Mouse (Mus musculus): ENCODE measurements at regions not wholly inside any gene's neighbourhood (a gene's known extent, or its start where the extent isn't known, plus 50 kb on each side); places are given as distances from the start of the nearest gene placed in this dataset.

GRCm38 (mm10) chr12:80017376-80017929 is 95.4 kb downstream of the Zfp36l1 start:
- DNase-seq (ENCODE audit: low spot score): no peak

- no peak for DNase-seq (ENCODE audit: low spot score)
These were observed 96.9 kb downstream of the Zfp36l1 start for GRCm38 (mm10) chr12:80015938-80016337.

- DNase-seq (ENCODE audit: low spot score): no peak
These were observed 98.2 kb downstream of the Zfp36l1 start for GRCm38 (mm10) chr12:80014598-80014983.

GRCm38 (mm10) chr12:80013904-80014597 is 98.8 kb downstream of the Zfp36l1 start:
- no peak for DNase-seq (ENCODE audit: low spot score)

GRCm38 (mm10) chr12:80013577-80013903 is 99.3 kb downstream of the Zfp36l1 start:
- DNase-seq (ENCODE audit: low spot score): no peak

GRCm38 (mm10) chr12:80011916-80012315 is 100.9 kb downstream of the Zfp36l1 start:
- DNase-seq (ENCODE audit: low spot score): no peak

- no peak for DNase-seq (ENCODE audit: low spot score)
These were observed 101.9 kb downstream of the Zfp36l1 start for GRCm38 (mm10) chr12:80010947-80011346.

- no peak for DNase-seq (ENCODE audit: low spot score)
These were observed 102.6 kb downstream of the Zfp36l1 start for GRCm38 (mm10) chr12:80010220-80010619.

GRCm38 (mm10) chr12:80007849-80008248 is 105.0 kb downstream of the Zfp36l1 start:
- no peak for DNase-seq (ENCODE audit: low spot score)

- no peak for DNase-seq (ENCODE audit: low spot score)
These were observed 107.4 kb downstream of the Zfp36l1 start for GRCm38 (mm10) chr12:80005227-80005919.

- DNase-seq (ENCODE audit: low spot score): no peak
These were observed 108.2 kb downstream of the Zfp36l1 start for GRCm38 (mm10) chr12:80004575-80004974.

GRCm38 (mm10) chr12:80003486-80003885 is 109.3 kb downstream of the Zfp36l1 start:
- no peak for DNase-seq (ENCODE audit: low spot score)

- DNase-seq (ENCODE audit: low spot score): no peak
These were observed 110.2 kb downstream of the Zfp36l1 start for GRCm38 (mm10) chr12:80002474-80003125.

GRCm38 (mm10) chr12:80001794-80002193 is 111.0 kb downstream of the Zfp36l1 start:
- DNase-seq (ENCODE audit: low spot score): peak; percentile 58

GRCm38 (mm10) chr12:79999868-80000370 is 112.9 kb downstream of the Zfp36l1 start:
- no peak for DNase-seq (ENCODE audit: low spot score)

GRCm38 (mm10) chr12:79998788-79999187 is 114.0 kb downstream of the Zfp36l1 start:
- no peak for DNase-seq (ENCODE audit: low spot score)

GRCm38 (mm10) chr12:79998339-79998738 is 114.5 kb downstream of the Zfp36l1 start:
- no peak for DNase-seq (ENCODE audit: low spot score)

- DNase-seq (ENCODE audit: low spot score): no peak
These were observed 115.6 kb downstream of the Zfp36l1 start for GRCm38 (mm10) chr12:79997201-79997600.

GRCm38 (mm10) chr12:79995521-79996094 is 117.2 kb downstream of the Zfp36l1 start:
- DNase-seq (ENCODE audit: low spot score): no peak

GRCm38 (mm10) chr12:79993821-79994571 is 118.8 kb downstream of the Zfp36l1 start:
- no peak for DNase-seq (ENCODE audit: low spot score)

GRCm38 (mm10) chr12:79991279-79991678 is 121.5 kb downstream of the Zfp36l1 start:
- no peak for DNase-seq (ENCODE audit: low spot score)

- DNase-seq (ENCODE audit: low spot score): no peak
These were observed 122.1 kb downstream of the Zfp36l1 start for GRCm38 (mm10) chr12:79990751-79991150.
